Mouse (Mus musculus) heart, embryonic 14.5 days (tissue): ENCODE data around the gene Phlda1. TPM values are rescaled to one million over a fixed set of nuclear protein-coding genes. Genes with fewer than 3 reads are reported as not detected.

ENCODE experiments used
- ATAC-seq: fragments of 200-750 bp; cut with Nextera tagmentation; 2 replicates; pipeline ENCODE4 v1.8.0; 2017; ENCODE audit warnings: low read depth, moderate TSS enrichment; ENCODE audit not compliant: insufficient number of reproducible peaks, insufficient read depth, low FRiP score
- H3K27ac ChIP-seq, 2 experiments: fragments of 200-500 bp in 1 of 2; fragments of 300-500 bp in 1 of 2; sonication (generic) in 1 of 2; replicated peaks in 1 of 2; 2 replicates each; pipeline ENCODE4 v1.5.1; 2012 to 2014; ENCODE audit warnings: low read depth in 2 of 2, low read length in 2 of 2, control low read depth in 1 of 2, mild to moderate bottlenecking in 1 of 2, mixed read lengths in 1 of 2; ENCODE audit not compliant: control insufficient read depth in 1 of 2, insufficient read depth in 1 of 2
- H3K27me3 ChIP-seq: fragments of 300-500 bp; sonication (generic); 2 replicates; pipeline ENCODE4 v1.6.1; 2014; ENCODE audit warnings: mild to moderate bottlenecking, low read length, control low read depth; ENCODE audit not compliant: control insufficient read depth, insufficient read depth
- H3K36me3 ChIP-seq: fragments of 300-500 bp; sonication (generic); 2 replicates; pipeline ENCODE4 v1.6.1; 2014; ENCODE audit warnings: mild to moderate bottlenecking, control low read depth, low read length, mixed read lengths; ENCODE audit not compliant: control insufficient read depth, insufficient read depth
- H3K4me1 ChIP-seq, 2 experiments: fragments of 200-500 bp in 1 of 2; fragments of 300-500 bp in 1 of 2; sonication (generic) in 1 of 2; 2 replicates each; pipeline ENCODE4 v1.6.1; 2012 to 2014; ENCODE audit warnings: low read length in 2 of 2, control low read depth in 1 of 2, mixed read lengths in 1 of 2; ENCODE audit not compliant: control insufficient read depth in 2 of 2, insufficient read depth in 2 of 2
- H3K4me2 ChIP-seq: fragments of 300-500 bp; sonication (generic); 2 replicates; pipeline ENCODE4 v1.6.1; 2014; ENCODE audit warnings: mild to moderate bottlenecking, low read length
- H3K4me3 ChIP-seq, 2 experiments: fragments of 200-500 bp in 1 of 2; fragments of 300-500 bp in 1 of 2; sonication (generic) in 1 of 2; 2 replicates each; pipeline ENCODE4 v1.5.1; 2012 to 2014; ENCODE audit warnings: low read length in 2 of 2, mild to moderate bottlenecking in 2 of 2, control low read depth in 1 of 2, low read depth in 1 of 2, moderate library complexity in 1 of 2; ENCODE audit not compliant: control insufficient read depth in 1 of 2, insufficient read depth in 1 of 2
- H3K9ac ChIP-seq: fragments of 300-500 bp; sonication (generic); 2 replicates; pipeline ENCODE4 v1.6.1; 2014; ENCODE audit warnings: mild to moderate bottlenecking, low read length
- H3K9me3 ChIP-seq: fragments of 300-500 bp; sonication (generic); 2 replicates; pipeline ENCODE4 v1.6.1; 2016; ENCODE audit warnings: low read length, control low read depth; ENCODE audit not compliant: control insufficient read depth
- WGBS: fragments of 180-500 bp; shearing (Covaris S2); extraction: QIAGEN DNeasy Blood & Tissue Kit; methylation state at CpG from one replicate; pipeline ENCODE4 v1.1.7; 2014; 5-methylcytosine and 5-hydroxymethylcytosine counted together
- polyA plus RNA-seq: library from polyadenylated mRNA; unstranded; fragments of >200 nt; fragmentation: Nextera tagmentation; extraction: Ambion mirVana; gene quantifications from 2 replicates; pipeline ENCODE4 v1.2.1, GENCODE M21; 2014

Gene Phlda1
- polyA plus RNA-seq, 1 experiment from 2014 or later, result 23.3 TPM

GRCm38 (mm10) chr10:111543781-111544260 lies 37.7 kb downstream of the Phlda1 start:
- WGBS, result 29% methylated on average over 7 of the region's 7 CpGs
- H3K27ac ChIP-seq, result 0 out of 4 replicates have a peak overlapping the region, but pooled peaks of 1 of the 2 experiments have one; percentile 6
- H3K27me3 ChIP-seq, result no peaks in the 10 kb centered on the region
- H3K36me3 ChIP-seq, result no peaks in the 10 kb centered on the region
- H3K4me1 ChIP-seq, result peaks cover 22 to 25% of the 10 kb centered on the region in 2 experiments
- no peak for ATAC-seq
- H3K9me3 ChIP-seq, result no peaks in the 10 kb centered on the region
- no peak overlapping the region for H3K9ac ChIP-seq
- H3K4me2 ChIP-seq, result no peak overlapping the region
- H3K4me3 ChIP-seq, result no peak overlapping the region

GRCm38 (mm10) chr10:111544311-111544710 lies 38.2 kb downstream of the Phlda1 start:
- ATAC-seq, result no peak
- no peak overlapping the region for H3K9ac ChIP-seq
- H3K9me3 ChIP-seq, result no peaks in the 10 kb centered on the region
- no peak overlapping the region for H3K4me3 ChIP-seq
- H3K4me2 ChIP-seq, result no peak overlapping the region
- 73% methylated on average over 4 of the region's 4 CpGs for WGBS
- H3K4me1 ChIP-seq, result peaks cover 22 to 24% of the 10 kb centered on the region in 2 experiments
- H3K27ac ChIP-seq, result 0 out of 4 replicates have a peak overlapping the region, but pooled peaks of 1 of the 2 experiments have one; percentile 6
- H3K36me3 ChIP-seq, result no peaks in the 10 kb centered on the region
- H3K27me3 ChIP-seq, result no peaks in the 10 kb centered on the region

- Histone ChIP-seq H3K4me3 (no peak overlapping the region), H3K4me2 (no peak overlapping the region), H3K27ac (no peak overlapping the region), H3K9me3 (no peaks in the 10 kb centered on the region), H3K9ac (no peak overlapping the region), H3K4me1 (peaks cover 17 to 18% of the 10 kb centered on the region in 2 experiments), H3K27me3 (no peaks in the 10 kb centered on the region), H3K36me3 (no peaks in the 10 kb centered on the region)
- ATAC-seq, result no peak
- WGBS, result 69% methylated on average over 4 of the region's 4 CpGs
Observed at GRCm38 (mm10) chr10:111545648-111546047, 39.6 kb downstream of the Phlda1 start.

GRCm38 (mm10) chr10:111547881-111548372 lies 41.8 kb downstream of the Phlda1 start:
- H3K4me1 ChIP-seq, result peaks cover 15 to 18% of the 10 kb centered on the region in 2 experiments
- no peak for ATAC-seq
- no peaks in the 10 kb centered on the region for H3K36me3 ChIP-seq
- no peak overlapping the region for H3K9ac ChIP-seq
- no peaks in the 10 kb centered on the region for H3K9me3 ChIP-seq
- no peak overlapping the region for H3K4me3 ChIP-seq
- no peak overlapping the region for H3K27ac ChIP-seq
- WGBS, result 53% methylated on average over 10 of the region's 10 CpGs
- no peak overlapping the region for H3K4me2 ChIP-seq
- no peaks in the 10 kb centered on the region for H3K27me3 ChIP-seq

GRCm38 (mm10) chr10:111550075-111550695 lies 44.1 kb downstream of the Phlda1 start:
- Histone ChIP-seq H3K9ac (no peak overlapping the region), H3K27ac (no peak overlapping the region), H3K4me3 (no peak overlapping the region), H3K4me1 (peaks cover 6 to 7% of the 10 kb centered on the region in 2 experiments; a peak in 1 of 4 replicates), H3K9me3 (no peaks in the 10 kb centered on the region), H3K4me2 (no peak overlapping the region), H3K27me3 (no peaks in the 10 kb centered on the region), H3K36me3 (no peaks in the 10 kb centered on the region)
- ATAC-seq, result no peak
- WGBS, result 65% methylated on average over 6 of the region's 6 CpGs

GRCm38 (mm10) chr10:111553695-111554094 lies 47.6 kb downstream of the Phlda1 start:
- Histone ChIP-seq H3K36me3 (no peaks in the 10 kb centered on the region), H3K4me2 (no peak overlapping the region), H3K4me1 (peaks cover 3 to 5% of the 10 kb centered on the region in 2 experiments; a peak in 2 of 4 replicates), H3K27ac (no peak overlapping the region), H3K27me3 (no peaks in the 10 kb centered on the region), H3K4me3 (no peak overlapping the region), H3K9me3 (no peaks in the 10 kb centered on the region), H3K9ac (no peak overlapping the region)
- no peak for ATAC-seq
- WGBS, result 84% methylated on average over 7 of the region's 7 CpGs

- no peak for ATAC-seq
- Histone ChIP-seq H3K4me3 (no peak overlapping the region), H3K36me3 (no peaks in the 10 kb centered on the region), H3K27ac (no peak overlapping the region), H3K9me3 (no peaks in the 10 kb centered on the region), H3K4me1 (peaks cover 9 to 14% of the 10 kb centered on the region in 2 experiments), H3K9ac (no peak overlapping the region), H3K4me2 (no peak overlapping the region), H3K27me3 (no peaks in the 10 kb centered on the region)
- WGBS, result 86% methylated on average over 5 of the region's 5 CpGs
Observed at GRCm38 (mm10) chr10:111554651-111555050, 48.6 kb downstream of the Phlda1 start.
